Mouse (Mus musculus) heart, postnatal 25 days (tissue): Measurements from ENCODE around the gene C1qtnf9. TPM values are rescaled to one million over a fixed set of nuclear protein-coding genes. Genes with fewer than 3 reads are reported as not detected.

Experiments used
- total RNA-seq, 2 experiments: library from RNA; stranded (reverse); gene quantifications; 2 replicates each; pipeline ENCODE4 v1.2.3; 2021

Gene C1qtnf9
- total RNA-seq, 2 experiments from 2014 or later = 43.1 to 50.6 TPM

Other genes starting within 250 kb of the C1qtnf9 start
- gene Spata13, start 134.1 kb upstream of the C1qtnf9 start, total RNA-seq = 10 to 100 TPM; 17.3 to 18.2 TPM
- gene Mipep, start 16.4 kb downstream of the C1qtnf9 start, total RNA-seq = 10 to 100 TPM; 53.9 to 58.4 TPM